Mouse (Mus musculus): ENCODE results near the gene Cyp2b19. TPM values are rescaled to one million over a fixed set of nuclear protein-coding genes. Genes with fewer than 3 reads are reported as not detected.
"Not testable (repeated sequence)": the region's sequence is repeated elsewhere in the genome, so short reads cannot be mapped to it uniquely, and the experiment has no call there.

Cyp2b19 gene
- polyA plus RNA-seq, 1 experiment from 2014 or later = not detected

DNA sequence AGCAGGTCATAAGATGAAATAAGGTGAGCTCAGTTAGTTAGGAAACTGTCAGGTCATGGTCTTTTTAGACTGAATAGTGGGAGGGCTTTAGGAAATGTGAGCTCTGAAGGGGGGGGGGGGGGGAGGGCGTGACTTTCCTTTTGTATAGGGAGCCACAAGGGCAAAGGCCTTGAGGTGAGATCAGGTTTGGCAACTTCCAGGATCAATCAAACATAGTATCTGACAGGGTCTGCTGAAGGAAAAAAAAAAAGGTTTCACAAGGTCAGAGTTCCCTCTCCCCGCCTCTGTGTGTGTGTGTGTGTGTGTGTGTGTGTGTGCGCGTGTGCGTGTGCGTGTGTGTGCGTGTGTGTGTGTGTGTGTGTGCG is 24.8 kb downstream of the Cyp2b19 start:
- ATAC-seq (ENCODE audit: insufficient read depth) = no peak
- WGBS = 41% methylated on average over 8 of the region's 8 CpGs
- H3K4me2 ChIP-seq = no peak overlapping the region
- no peaks in the 10 kb centered on the region for H3K9me3 ChIP-seq (ENCODE audit: low read depth, low read length)
- no peak overlapping the region for H3K4me3 ChIP-seq (ENCODE audit: low read depth, low read length)
- H3K27me3 ChIP-seq (ENCODE audit: insufficient read depth, low read length) = no peaks in the 10 kb centered on the region
- no peak overlapping the region for H3K9ac ChIP-seq
- no peak for TF ChIP-seq CTCF (IDR thresholded peaks at IDR 0.05; ENCODE audit: low read depth)
- no peaks in the 10 kb centered on the region for H3K36me3 ChIP-seq (ENCODE audit: insufficient read depth)
- H3K27ac ChIP-seq (ENCODE audit: low read depth) = no peak overlapping the region
- H3K4me1 ChIP-seq (ENCODE audit: insufficient read depth) = no peaks in the 10 kb centered on the region
- no peak for DNase-seq

DNA sequence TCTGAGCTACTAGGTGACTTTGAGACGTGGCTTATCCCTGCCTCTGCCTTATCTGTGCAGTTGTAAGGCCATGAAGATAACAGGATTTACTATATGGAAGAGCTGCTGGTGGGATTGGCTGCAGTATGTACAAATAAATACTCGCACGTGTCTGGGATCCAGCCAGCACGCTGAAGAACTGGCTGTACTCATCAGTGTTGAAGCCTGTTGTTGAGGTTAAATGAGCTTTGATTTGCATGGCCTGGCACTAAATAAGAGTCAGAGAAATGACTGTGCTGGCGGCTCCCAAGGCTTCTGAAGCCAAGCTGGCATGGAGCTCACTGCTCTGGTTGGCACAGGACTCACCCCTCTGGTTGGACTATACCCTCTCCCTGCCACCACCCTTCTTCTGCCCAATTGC is 26.2 kb downstream of the Cyp2b19 start:
- WGBS = 34% methylated on average over 5 of the region's 5 CpGs
- Histone ChIP-seq H3K4me2 (no peak overlapping the region), H3K9me3 (ENCODE audit: low read depth, low read length) (no peaks in the 10 kb centered on the region), H3K36me3 (ENCODE audit: insufficient read depth) (no peaks in the 10 kb centered on the region), H3K4me1 (ENCODE audit: insufficient read depth) (no peaks in the 10 kb centered on the region), H3K27ac (ENCODE audit: low read depth) (no peak overlapping the region), H3K4me3 (ENCODE audit: low read depth, low read length) (no peak overlapping the region), H3K27me3 (ENCODE audit: insufficient read depth, low read length) (no peaks in the 10 kb centered on the region), H3K9ac (no peak overlapping the region)
- no peak for TF ChIP-seq CTCF (IDR thresholded peaks at IDR 0.05; ENCODE audit: low read depth)
- ATAC-seq (ENCODE audit: insufficient read depth) = no peak
- DNase-seq = no peak

DNA sequence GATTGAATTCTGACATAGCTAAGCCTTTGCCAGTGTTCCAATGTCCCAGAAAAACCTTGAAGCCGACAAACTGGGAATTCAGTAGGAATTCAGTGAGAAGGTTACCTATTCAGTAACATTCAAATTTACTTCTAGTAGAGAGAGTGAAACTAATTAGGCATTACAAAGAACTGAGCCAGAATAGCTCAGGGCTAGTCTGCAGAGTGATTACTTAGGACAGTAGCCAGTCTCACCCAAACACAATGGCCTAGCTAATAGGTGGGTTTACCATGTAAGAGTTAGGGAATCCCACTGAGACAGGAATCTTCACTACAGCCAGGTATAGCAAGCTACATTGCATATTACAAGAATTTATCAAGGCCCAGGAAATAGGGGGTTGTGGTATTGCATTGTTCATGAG is 29.1 kb downstream of the Cyp2b19 start:
- 78% methylated on average over 1 of the region's 1 CpGs for WGBS
- not testable (repeated sequence) for H3K4me3 ChIP-seq (ENCODE audit: low read depth, low read length)

DNA sequence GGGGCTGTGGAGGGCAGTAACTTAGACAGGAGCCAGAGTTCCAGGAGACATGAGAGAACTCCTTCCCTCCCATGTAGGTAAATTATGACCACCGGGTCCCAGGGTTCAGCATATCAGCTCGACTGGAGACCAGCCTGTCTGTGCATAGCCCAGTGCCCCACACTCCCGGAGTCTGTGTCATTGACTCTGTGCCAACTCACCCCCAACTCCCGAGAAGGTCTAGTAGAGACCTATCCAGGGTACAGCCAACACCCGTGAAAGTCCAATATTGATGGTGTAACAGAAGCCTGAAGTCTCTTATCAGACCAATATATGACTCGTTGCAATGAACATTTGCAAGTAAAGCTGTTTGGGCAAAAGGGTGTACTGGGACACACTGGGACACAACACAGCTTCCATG is 33.0 kb downstream of the Cyp2b19 start:
- H3K9ac ChIP-seq = no peak overlapping the region
- no peaks in the 10 kb centered on the region for H3K4me1 ChIP-seq (ENCODE audit: insufficient read depth)
- H3K9me3 ChIP-seq (ENCODE audit: low read depth, low read length) = no peaks in the 10 kb centered on the region
- 58% methylated on average over 6 of the region's 6 CpGs for WGBS
- no peak for ATAC-seq (ENCODE audit: insufficient read depth)
- H3K4me2 ChIP-seq = no peak overlapping the region
- no peak overlapping the region for H3K4me3 ChIP-seq (ENCODE audit: low read depth, low read length)
- H3K27ac ChIP-seq (ENCODE audit: low read depth) = no peak overlapping the region
- no peak for DNase-seq
- H3K27me3 ChIP-seq (ENCODE audit: insufficient read depth, low read length) = no peaks in the 10 kb centered on the region
- no peaks in the 10 kb centered on the region for H3K36me3 ChIP-seq (ENCODE audit: insufficient read depth)
- TF ChIP-seq CTCF (IDR thresholded peaks at IDR 0.05; ENCODE audit: low read depth) = no peak

More for the DNA sequence above, 29.1 kb downstream of the Cyp2b19 start:
- ATAC-seq (ENCODE audit: insufficient read depth); H3K9ac ChIP-seq; H3K4me2 ChIP-seq; H3K36me3 ChIP-seq (ENCODE audit: insufficient read depth); H3K27me3 ChIP-seq (ENCODE audit: insufficient read depth, low read length); H3K9me3 ChIP-seq (ENCODE audit: low read depth, low read length); H3K4me1 ChIP-seq (ENCODE audit: insufficient read depth); DNase-seq; H3K27ac ChIP-seq (ENCODE audit: low read depth): not testable (repeated sequence)

DNA sequence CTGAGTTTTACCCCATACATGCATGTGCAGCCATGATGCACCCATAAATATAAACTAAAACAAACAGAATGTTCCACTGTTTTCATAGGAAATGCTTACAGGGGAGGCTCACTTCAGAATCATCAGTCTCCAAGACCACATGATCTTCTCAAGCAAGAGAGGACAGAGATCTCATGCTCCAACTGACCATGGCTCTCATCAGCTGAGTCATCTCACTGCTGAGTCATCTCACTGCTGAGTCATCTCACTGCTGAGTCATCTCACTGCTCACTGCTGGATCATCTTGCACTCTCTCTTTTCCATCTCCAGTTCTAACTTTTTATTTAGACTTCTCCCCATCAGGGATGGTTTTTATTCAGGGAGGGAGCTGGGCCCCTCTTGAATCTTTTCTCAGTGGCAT is 43.2 kb downstream of the Cyp2b19 start:
- Histone ChIP-seq H3K9me3 (ENCODE audit: low read depth, low read length) (no peaks in the 10 kb centered on the region), H3K27ac (ENCODE audit: low read depth) (no peak overlapping the region), H3K9ac (no peak overlapping the region), H3K4me1 (ENCODE audit: insufficient read depth) (no peaks in the 10 kb centered on the region), H3K27me3 (ENCODE audit: insufficient read depth, low read length) (no peaks in the 10 kb centered on the region), H3K36me3 (ENCODE audit: insufficient read depth) (no peaks in the 10 kb centered on the region), H3K4me2 (no peak overlapping the region), H3K4me3 (ENCODE audit: low read depth, low read length) (no peak overlapping the region)
- ATAC-seq (ENCODE audit: insufficient read depth) = no peak
- no peak for DNase-seq
- no peak for TF ChIP-seq CTCF (IDR thresholded peaks at IDR 0.05; ENCODE audit: low read depth)

DNA sequence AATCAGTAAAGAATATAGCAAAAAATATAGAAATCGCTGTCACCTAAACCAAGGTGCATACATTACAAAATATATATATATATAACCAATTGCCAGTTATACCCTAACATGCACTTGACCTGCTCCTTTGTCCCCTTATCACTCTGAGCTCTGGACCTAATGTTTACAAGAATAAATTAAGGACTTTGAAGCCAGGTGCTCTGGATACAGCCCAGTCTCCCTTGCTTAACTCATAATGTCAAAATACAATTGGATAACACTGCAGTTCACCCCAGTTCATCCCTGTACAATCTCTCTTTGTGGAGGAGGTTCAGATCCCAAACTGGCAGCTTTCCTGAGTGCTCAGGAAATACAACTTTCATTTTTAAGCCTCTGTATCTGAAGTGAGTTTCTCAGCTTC is 44.1 kb downstream of the Cyp2b19 start:
- DNase-seq = no peak
- no peak overlapping the region for H3K27ac ChIP-seq (ENCODE audit: low read depth)
- H3K9ac ChIP-seq = no peak overlapping the region
- no peaks in the 10 kb centered on the region for H3K9me3 ChIP-seq (ENCODE audit: low read depth, low read length)
- ATAC-seq (ENCODE audit: insufficient read depth) = no peak
- no peaks in the 10 kb centered on the region for H3K27me3 ChIP-seq (ENCODE audit: insufficient read depth, low read length)
- H3K36me3 ChIP-seq (ENCODE audit: insufficient read depth) = no peaks in the 10 kb centered on the region
- no peak for TF ChIP-seq CTCF (IDR thresholded peaks at IDR 0.05; ENCODE audit: low read depth)
- no peak overlapping the region for H3K4me3 ChIP-seq (ENCODE audit: low read depth, low read length)
- H3K4me1 ChIP-seq (ENCODE audit: insufficient read depth) = no peaks in the 10 kb centered on the region
- no peak overlapping the region for H3K4me2 ChIP-seq
- 86% methylated on average over 1 of the region's 1 CpGs for WGBS

DNA sequence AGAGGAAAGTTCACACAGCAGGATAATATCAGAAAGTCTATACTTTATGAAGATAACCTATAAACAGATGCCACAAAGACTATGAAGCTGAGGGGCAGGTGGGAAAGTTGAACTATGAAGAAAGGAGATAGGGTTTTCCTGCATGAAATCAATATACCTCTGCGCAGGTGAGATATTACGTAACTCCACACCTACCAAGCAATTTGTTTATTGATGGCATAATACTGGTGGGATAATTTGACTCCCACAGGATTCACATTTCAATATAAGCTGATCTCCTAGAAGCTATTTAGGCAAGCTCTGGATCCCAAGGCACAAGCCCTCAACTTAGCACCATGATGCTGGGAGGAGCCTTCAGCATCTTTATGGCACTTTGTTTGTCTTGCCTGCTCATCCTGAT is 51.6 kb downstream of the Cyp2b19 start, which contains the start of gene Cyp2g1:
Cyp2g1 (plus strand) TSS at position 301 of the 400 bp plus-strand sequence.
- Histone ChIP-seq H3K36me3 (ENCODE audit: insufficient read depth) (no peaks in the 10 kb centered on the region), H3K9ac (no peak within 1 kb of the TSS), H3K9me3 (ENCODE audit: low read depth, low read length) (no peaks in the 10 kb centered on the region), H3K27ac (ENCODE audit: low read depth) (no peak within 1 kb of the TSS), H3K27me3 (ENCODE audit: insufficient read depth, low read length) (no peaks in the 10 kb centered on the region), H3K4me1 (ENCODE audit: insufficient read depth) (no peaks in the 10 kb centered on the region), H3K4me3 (ENCODE audit: low read depth, low read length) (no peak within 1 kb of the TSS), H3K4me2 (no peak within 1 kb of the TSS)
- DNase-seq (no peak), ATAC-seq (ENCODE audit: insufficient read depth) (no peak)
- TF ChIP-seq CTCF (IDR thresholded peaks at IDR 0.05; ENCODE audit: low read depth) = no peak
- 89% methylated on average over 2 of the region's 2 CpGs for WGBS

Other genes starting within 250 kb of the Cyp2b19 start
- not detected in 2 replicates for gene Nlrp9a, start 222.1 kb upstream of the Cyp2b19 start, polyA plus RNA-seq (2014; fragmentation: Nextera tagmentation; extraction: Ambion mirVana)
- not detected in 2 replicates for gene Vmn1r185, start 138.7 kb upstream of the Cyp2b19 start, polyA plus RNA-seq (2014; fragmentation: Nextera tagmentation; extraction: Ambion mirVana)
- gene Cyp2b23, start 70.7 kb upstream of the Cyp2b19 start, polyA plus RNA-seq (2014; fragmentation: Nextera tagmentation; extraction: Ambion mirVana) = not detected in 2 replicates
- gene Cyp2g1, start 51.8 kb downstream of the Cyp2b19 start, polyA plus RNA-seq (2014; fragmentation: Nextera tagmentation; extraction: Ambion mirVana) = not detected in 2 replicates
- gene Cyp2a5, start 78.2 kb downstream of the Cyp2b19 start, polyA plus RNA-seq (2014; fragmentation: Nextera tagmentation; extraction: Ambion mirVana) = not detected in 2 replicates
- not detected in 2 replicates for gene Cyp2a22, start 182.2 kb downstream of the Cyp2b19 start, polyA plus RNA-seq (2014; fragmentation: Nextera tagmentation; extraction: Ambion mirVana)